Comparison of ENCODE assay signal across 29 mouse cellular contexts in the genomic region with DNA sequence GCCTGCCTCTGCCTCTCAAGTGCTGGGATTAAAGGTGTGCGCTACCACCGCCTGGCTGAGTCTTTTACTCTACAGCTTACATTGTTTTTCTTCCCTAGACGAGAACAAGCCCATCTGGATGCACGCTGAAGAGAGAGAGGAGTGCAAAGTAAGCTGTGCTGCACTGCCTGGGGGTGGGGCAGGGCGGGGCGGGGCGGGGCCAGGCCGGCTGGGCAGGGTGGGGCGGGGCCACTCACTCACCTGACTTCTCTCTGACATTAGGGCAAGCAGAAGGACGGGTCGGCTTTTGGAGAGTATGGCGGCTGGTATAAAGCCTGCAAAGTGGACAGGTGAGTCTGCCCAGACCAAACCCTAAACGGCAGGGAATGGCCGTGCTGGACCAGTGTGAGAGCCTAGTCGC. TPM values are rescaled to one million over a fixed set of nuclear protein-coding genes. Genes with fewer than 3 reads are reported as not detected.
DNase-seq lines count a peak whose midpoint lies in the region; ATAC-seq and TF ChIP-seq lines count a peak whose summit lies in the region.
"Had no signal": no experiment of that assay in that cellular context is flagged by ENCODE, and none has a peak within 500 bp of the region (broad histone marks: within the 10 kb centered on the region; RNA-seq: fewer than 3 reads in every experiment).

No protein-coding gene starts in this region.

- H3K4me2 ChIP-seq in liver, embryonic 11.5 days = no peak overlapping the region
- H3K4me2 ChIP-seq in intestine, embryonic 15.5 days (replicated peaks) = no peak overlapping the region
- no peak overlapping the region for H3K4me2 ChIP-seq in stomach, embryonic 14.5 days (replicated peaks; ENCODE audit: low read depth, low read length)
- H3K4me2 ChIP-seq in stomach, postnatal 0 days (replicated peaks; ENCODE audit: low read depth) = no peak overlapping the region
- H3K4me2 ChIP-seq: embryonic facial prominence, embryonic 15.5 days; heart, embryonic 13.5 days; hindbrain, embryonic 14.5 days had no signal

- peak; percentile 44 for DNase-seq in liver
- DNase-seq in liver, embryonic 11.5 days (ENCODE audit: low spot score) = no peak
- DNase-seq in stomach, postnatal 0 days (ENCODE audit: low spot score) = peak; percentile 78
- DNase-seq in kidney, postnatal 25 days = no peak
- DNase-seq in cerebellum, postnatal 14 days = no peak
- no peak for DNase-seq in gastrocnemius, adult 8-10 months (ENCODE audit: low spot score in 2 of 2)
- DNase-seq: adrenal gland, adult 2 months; adrenal gland, postnatal 14 days; B cell, adult 2 months; cerebellum, adult 11 months; cerebellum, adult 2 months; cerebellum, adult 9-11 months; cerebellum, postnatal 36 days; embryo, embryonic 11 days; forebrain, postnatal 0 days; gastrocnemius, postnatal 10 days; gastrocnemius, postnatal 36 days; heart, adult 2 months; heart, postnatal 14 days; heart, postnatal 4 days had no signal

- peaks cover 55% of the 10 kb centered on the region for H3K36me3 ChIP-seq in liver, embryonic 11.5 days (ENCODE audit: control insufficient read depth, insufficient read depth, low read length)
- peaks cover 60% of the 10 kb centered on the region for H3K36me3 ChIP-seq in intestine, embryonic 15.5 days
- H3K36me3 ChIP-seq in stomach, embryonic 14.5 days (ENCODE audit: control insufficient read depth, insufficient read depth, low read length) = peaks cover 82% of the 10 kb centered on the region
- H3K36me3 ChIP-seq in stomach, postnatal 0 days (ENCODE audit: control insufficient read depth, insufficient read depth, low read length) = peaks cover 46% of the 10 kb centered on the region

- TF ChIP-seq EP300 in stomach, postnatal 0 days (optimal IDR thresholded peaks at IDR 0.05) = no peak

- peaks cover 8% of the 10 kb centered on the region for H3K4me1 ChIP-seq in liver, embryonic 11.5 days (replicated peaks; ENCODE audit: control insufficient read depth, insufficient read depth, low read length)
- H3K4me1 ChIP-seq in intestine, embryonic 15.5 days (replicated peaks) = no peaks in the 10 kb centered on the region
- no peaks in the 10 kb centered on the region for H3K4me1 ChIP-seq in stomach, embryonic 14.5 days (ENCODE audit: control insufficient read depth, insufficient read depth, low read length)
- no peaks in the 10 kb centered on the region for H3K4me1 ChIP-seq in stomach, postnatal 0 days (replicated peaks; ENCODE audit: control insufficient read depth, insufficient read depth)
- H3K4me1 ChIP-seq: embryonic facial prominence, embryonic 15.5 days had no signal

- H3K9me3 ChIP-seq in liver, embryonic 11.5 days (ENCODE audit: control insufficient read depth, low read length) = no peaks in the 10 kb centered on the region
- H3K9me3 ChIP-seq in intestine, embryonic 15.5 days = no peaks in the 10 kb centered on the region
- H3K9me3 ChIP-seq in stomach, embryonic 14.5 days (ENCODE audit: control insufficient read depth, low read depth, low read length) = no peaks in the 10 kb centered on the region
- H3K9me3 ChIP-seq in stomach, postnatal 0 days (ENCODE audit: control insufficient read depth, low read length) = no peaks in the 10 kb centered on the region
- H3K9me3 ChIP-seq: embryonic facial prominence, embryonic 15.5 days; heart, embryonic 10.5 days; heart, embryonic 13.5 days had no signal

- no peak overlapping the region for H3K9ac ChIP-seq in liver, embryonic 11.5 days (ENCODE audit: low read depth, low read length)
- no peak overlapping the region for H3K9ac ChIP-seq in intestine, embryonic 15.5 days
- H3K9ac ChIP-seq in stomach, embryonic 14.5 days (replicated peaks; ENCODE audit: low read depth, low read length) = no peak overlapping the region
- H3K9ac ChIP-seq in stomach, postnatal 0 days (ENCODE audit: low read length) = no peak overlapping the region
- H3K9ac ChIP-seq: embryonic facial prominence, embryonic 15.5 days; forebrain, postnatal 0 days; heart, embryonic 13.5 days; hindbrain, embryonic 14.5 days had no signal

- TF ChIP-seq CTCF in stomach, postnatal 0 days (IDR thresholded peaks at IDR 0.05; ENCODE audit: low read depth) = no peak

- no peak overlapping the region for H3K27ac ChIP-seq in liver, embryonic 11.5 days (ENCODE audit: low read depth, low read length)
- no peak overlapping the region for H3K27ac ChIP-seq in intestine, embryonic 15.5 days
- no peak overlapping the region for H3K27ac ChIP-seq in stomach, embryonic 14.5 days (ENCODE audit: low read length)
- no peak overlapping the region for H3K27ac ChIP-seq in stomach, postnatal 0 days (replicated peaks)
- H3K27ac ChIP-seq: embryonic facial prominence, embryonic 15.5 days; heart, adult 2 months; heart, embryonic 10.5 days; heart, embryonic 13.5 days; hindbrain, embryonic 14.5 days; hindbrain, postnatal 0 days had no signal

- H3K4me3 ChIP-seq in liver, embryonic 11.5 days (ENCODE audit: low read depth, low read length) = no peak overlapping the region
- H3K4me3 ChIP-seq in intestine, embryonic 15.5 days (replicated peaks) = no peak overlapping the region
- H3K4me3 ChIP-seq in stomach, embryonic 14.5 days (ENCODE audit: low read depth, low read length) = no peak overlapping the region
- H3K4me3 ChIP-seq in stomach, postnatal 0 days (ENCODE audit: low read depth, low read length) = no peak overlapping the region
- H3K4me3 ChIP-seq: embryonic facial prominence, embryonic 15.5 days; heart, adult 2 months; heart, embryonic 10.5 days; heart, embryonic 13.5 days had no signal

- WGBS in liver, embryonic 11.5 days = 69% methylated on average over 15 of the region's 15 CpGs
- 54% methylated on average over 15 of the region's 15 CpGs for WGBS in intestine, embryonic 15.5 days
- WGBS in stomach, embryonic 14.5 days = 66% methylated on average over 15 of the region's 15 CpGs
- WGBS in stomach, postnatal 0 days = 56% methylated on average over 15 of the region's 15 CpGs

- no peak for ATAC-seq in liver, embryonic 11.5 days (replicated peaks; ENCODE audit: low FRiP score)
- ATAC-seq in intestine, embryonic 15.5 days = peak; percentile 73
- peak; percentile 33; the same call in 1 of the 2 replicates for ATAC-seq in stomach, embryonic 14.5 days (ENCODE audit: insufficient number of reproducible peaks, insufficient read depth, low FRiP score, low read depth)
- ATAC-seq in stomach, postnatal 0 days (ENCODE audit: low FRiP score, low TSS enrichment) = peak; percentile 68
- ATAC-seq: forebrain, embryonic 14.5 days; forebrain, postnatal 0 days; hindbrain, postnatal 0 days had no signal

- H3K27me3 ChIP-seq in liver, embryonic 11.5 days (replicated peaks; ENCODE audit: control insufficient read depth, insufficient read depth, low read length) = no peaks in the 10 kb centered on the region
- H3K27me3 ChIP-seq in intestine, embryonic 15.5 days (replicated peaks) = no peaks in the 10 kb centered on the region
- H3K27me3 ChIP-seq in stomach, embryonic 14.5 days (ENCODE audit: control insufficient read depth, insufficient read depth, low read length) = no peaks in the 10 kb centered on the region
- no peaks in the 10 kb centered on the region for H3K27me3 ChIP-seq in stomach, postnatal 0 days (ENCODE audit: control insufficient read depth, insufficient read depth, low read length)
- H3K27me3 ChIP-seq: CH12.LX; embryonic facial prominence, embryonic 15.5 days; heart, embryonic 13.5 days had no signal

RNA-seq across cellular contexts. Expression of a gene that starts 26.5 kb away (rescaled TPM):
- 56.8 and 59.3 TPM in 2 replicates for polyA plus RNA-seq in liver, embryonic 11.5 days (2014; fragmentation: Nextera tagmentation; extraction: Ambion mirVana)
- polyA plus RNA-seq in intestine, embryonic 15.5 days (2015; fragmentation: Nextera tagmentation; extraction: Ambion mirVana) = 91.1 and 92.1 TPM in 2 replicates
- 111 and 120 TPM in 2 replicates for polyA plus RNA-seq in stomach, embryonic 14.5 days (2014; fragmentation: Nextera tagmentation; extraction: Ambion mirVana)
- polyA plus RNA-seq in stomach, postnatal 0 days (2015; fragmentation: Nextera tagmentation; extraction: Ambion mirVana) = 55.7 and 56.7 TPM in 2 replicates
- 10 to 100 TPM; 47.9 to 62.7 (median 50.9) TPM for total RNA-seq in gastrocnemius, adult 8-10 months (2022)

RNA-seq across cellular contexts. Expression of a gene that starts 28.5 kb away (rescaled TPM):
- 20.0 and 20.9 TPM in 2 replicates for polyA plus RNA-seq in liver, embryonic 11.5 days (2014; fragmentation: Nextera tagmentation; extraction: Ambion mirVana)
- polyA plus RNA-seq in intestine, embryonic 15.5 days (2015; fragmentation: Nextera tagmentation; extraction: Ambion mirVana) = 8.9 and 9.9 TPM in 2 replicates
- polyA plus RNA-seq in stomach, embryonic 14.5 days (2014; fragmentation: Nextera tagmentation; extraction: Ambion mirVana) = 13.7 and 15.4 TPM in 2 replicates
- polyA plus RNA-seq in stomach, postnatal 0 days (2015; fragmentation: Nextera tagmentation; extraction: Ambion mirVana) = 1.8 and 3.2 TPM in 2 replicates
- under 1 TPM in 1 of 4 experiments, not detected in 3; 0.46 TPM for total RNA-seq in gastrocnemius, adult 8-10 months (2022)

RNA-seq across cellular contexts. Expression of a gene that starts 28.8 kb away (rescaled TPM):
- 95.5 and 95.6 TPM in 2 replicates for polyA plus RNA-seq in liver, embryonic 11.5 days (2014; fragmentation: Nextera tagmentation; extraction: Ambion mirVana)
- 183 and 191 TPM in 2 replicates for polyA plus RNA-seq in intestine, embryonic 15.5 days (2015; fragmentation: Nextera tagmentation; extraction: Ambion mirVana)
- polyA plus RNA-seq in stomach, embryonic 14.5 days (2014; fragmentation: Nextera tagmentation; extraction: Ambion mirVana) = 129 and 135 TPM in 2 replicates
- polyA plus RNA-seq in stomach, postnatal 0 days (2015; fragmentation: Nextera tagmentation; extraction: Ambion mirVana) = 72.0 and 72.4 TPM in 2 replicates
- total RNA-seq in gastrocnemius, adult 8-10 months (2022) = 10 to 100 TPM; 11.2 to 18.5 (median 15.2) TPM

Comparison
In these comparisons a context has a peak if more than half of its experiments do, and no peak if none do; other contexts are left out.
1. DNase-seq: peak in liver (single experiment) and stomach, postnatal 0 days (single experiment); none in liver, embryonic 11.5 days (single experiment), kidney, postnatal 25 days (0 of 2), cerebellum, postnatal 14 days (0 of 2) and gastrocnemius, adult 8-10 months (0 of 2).